Mouse (Mus musculus) brain, embryonic 14.5 days (tissue): Measurements from ENCODE around the gene Tcf7l2.

Experiments
- CTCF ChIP-seq: fragments of 200-500 bp; IDR thresholded peaks from 2 replicates; pipeline ENCODE4 v1.5.1; 2012; ENCODE audit warnings: inconsistent platforms, mild to moderate bottlenecking, moderate library complexity, borderline replicate concordance; ENCODE audit not compliant: insufficient read depth, insufficient read length; ENCODE audit errors: extremely low read depth
- POLR2A ChIP-seq: fragments of 200-500 bp; IDR thresholded peaks from 2 replicates; pipeline ENCODE4 v1.6.1; 2012; ENCODE audit warnings: mild to moderate bottlenecking, inconsistent platforms, borderline replicate concordance; ENCODE audit not compliant: poor library complexity, insufficient read depth, insufficient read length, severe bottlenecking; ENCODE audit errors: extremely low read depth

- TF ChIP-seq CTCF: no peak
- no peak for TF ChIP-seq POLR2A
Measured at GRCm38 (mm10) chr19:55781681-55782080, 40.1 kb downstream of the Tcf7l2 start.
